Mouse (Mus musculus) neural tube, embryonic 13.5 days (tissue): ENCODE measurements at regions not wholly inside any gene's neighbourhood (a gene's known extent, or its start where the extent isn't known, plus 50 kb on each side); places are given as distances from the start of the nearest gene placed in this dataset.
A peak's percentile ranks its signal among the peaks of the same experiment; 100 is the strongest.

Experiments used
- ATAC-seq: fragments of 200-750 bp; cut with Nextera tagmentation; 2 replicates; pipeline ENCODE4 v1.8.0; 2017; ENCODE audit warnings: low read depth, mild to moderate bottlenecking, moderate TSS enrichment, moderate library complexity
- H3K27ac ChIP-seq: fragments of 300-500 bp; sonication (generic); replicated peaks from 2 replicates; pipeline ENCODE4 v1.5.1; 2015; ENCODE audit warnings: moderate library complexity, mild to moderate bottlenecking, inconsistent platforms
- H3K27me3 ChIP-seq: fragments of 300-500 bp; sonication (generic); 2 replicates; pipeline ENCODE4 v1.6.1; 2015; ENCODE audit warnings: mild to moderate bottlenecking, inconsistent platforms
- H3K36me3 ChIP-seq: fragments of 300-500 bp; sonication (generic); 2 replicates; pipeline ENCODE4 v1.6.1; 2015; ENCODE audit warnings: mild to moderate bottlenecking, inconsistent platforms
- H3K4me1 ChIP-seq: fragments of 300-500 bp; sonication (generic); replicated peaks from 2 replicates; pipeline ENCODE4 v1.6.1; 2015; ENCODE audit warnings: inconsistent platforms
- H3K4me2 ChIP-seq: fragments of 300-500 bp; sonication (generic); 2 replicates; pipeline ENCODE4 v1.6.1; 2015; ENCODE audit warnings: inconsistent platforms, mild to moderate bottlenecking, moderate library complexity
- H3K4me3 ChIP-seq: fragments of 300-500 bp; sonication (generic); 2 replicates; pipeline ENCODE4 v1.5.1; 2015; ENCODE audit warnings: mild to moderate bottlenecking, inconsistent platforms
- H3K9ac ChIP-seq: fragments of 300-500 bp; sonication (generic); 2 replicates; pipeline ENCODE4 v1.6.1; 2015; ENCODE audit warnings: moderate library complexity, mild to moderate bottlenecking, inconsistent platforms
- H3K9me3 ChIP-seq: fragments of 300-500 bp; sonication (generic); 2 replicates; pipeline ENCODE4 v1.6.1; 2016; ENCODE audit warnings: inconsistent platforms
- WGBS: fragments of 180-500 bp; shearing (Covaris S2); methylation state at CpG from one replicate; pipeline ENCODE4 v1.1.7; 2015; 5-methylcytosine and 5-hydroxymethylcytosine counted together

DNA sequence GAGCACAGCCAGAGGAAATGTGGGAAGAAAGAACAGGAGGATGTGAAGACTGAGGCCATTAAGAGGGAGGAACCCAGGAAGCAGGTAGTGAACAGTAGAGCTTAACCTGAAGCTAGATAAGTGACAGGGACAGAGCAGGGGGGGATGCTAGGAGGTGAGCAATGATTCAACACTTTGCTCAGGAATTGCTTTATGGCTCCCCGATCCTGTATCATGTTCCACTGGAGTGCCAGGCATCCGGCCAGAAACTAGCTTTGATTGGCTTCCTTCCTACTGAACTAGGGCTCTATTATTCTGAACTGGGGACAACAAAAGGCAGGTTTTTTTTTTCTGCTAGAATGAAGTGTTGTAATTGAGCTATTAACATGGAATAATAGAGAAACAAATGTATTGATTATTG, 493.1 kb upstream of the Fat3 start:
- Histone ChIP-seq H3K4me2 (no peak overlapping the region), H3K9ac (no peak overlapping the region), H3K9me3 (no peaks in the 10 kb centered on the region), H3K36me3 (no peaks in the 10 kb centered on the region), H3K4me1 (no peaks in the 10 kb centered on the region), H3K27me3 (no peaks in the 10 kb centered on the region), H3K4me3 (no peak overlapping the region), H3K27ac (no peak overlapping the region)
- ATAC-seq, result no peak
- WGBS, result 49% methylated on average over 2 of the region's 2 CpGs

DNA sequence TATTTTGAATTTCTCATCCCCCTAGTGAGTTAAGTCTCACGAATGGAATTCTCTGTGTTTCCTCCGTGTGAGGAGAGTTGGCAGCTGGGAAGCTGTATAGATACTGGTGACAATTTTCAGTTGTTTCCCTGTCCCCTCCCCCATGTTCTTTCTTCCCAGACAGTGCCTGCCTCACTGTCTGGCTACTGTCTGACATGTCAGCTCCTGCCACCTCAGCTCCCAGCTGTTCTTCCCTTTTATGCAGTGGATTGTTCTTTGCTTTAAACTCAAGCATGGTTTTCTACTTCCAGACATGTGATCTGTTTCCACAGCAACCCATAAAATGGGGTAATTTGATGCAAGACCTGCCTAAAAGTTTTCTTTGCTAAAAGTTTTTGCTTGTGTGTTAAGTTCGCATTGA, 487.0 kb upstream of the Fat3 start:
- H3K4me1 ChIP-seq, result 0 out of 2 replicates have a peak, but pooled peaks cover 3% of the 10 kb centered on the region
- no peaks in the 10 kb centered on the region for H3K27me3 ChIP-seq
- H3K4me3 ChIP-seq, result no peak overlapping the region
- H3K27ac ChIP-seq, result no peak overlapping the region
- no peak for ATAC-seq
- H3K9me3 ChIP-seq, result no peaks in the 10 kb centered on the region
- H3K36me3 ChIP-seq, result no peaks in the 10 kb centered on the region
- H3K9ac ChIP-seq, result no peak overlapping the region
- WGBS, result 66% methylated on average over 3 of the region's 3 CpGs
- no peak overlapping the region for H3K4me2 ChIP-seq

DNA sequence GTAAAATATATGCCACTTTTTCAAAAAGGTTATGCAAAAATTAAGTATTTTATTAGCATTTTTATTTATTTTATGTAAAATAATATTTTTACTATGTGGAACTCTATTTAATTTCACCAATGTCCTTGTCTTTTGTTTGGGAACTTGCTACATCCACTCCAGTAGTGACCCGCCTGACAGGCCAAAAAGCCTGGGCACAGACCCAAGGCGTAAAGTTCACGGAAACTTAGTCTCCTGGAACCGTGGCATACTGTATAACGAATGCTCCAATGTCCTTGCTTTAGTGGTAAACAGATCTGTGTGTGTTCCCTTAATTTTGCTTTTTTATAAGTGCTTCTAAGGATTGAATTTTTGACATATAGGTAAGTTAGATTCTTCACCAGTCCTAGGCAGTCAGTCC, 476.2 kb upstream of the Fat3 start:
- Histone ChIP-seq H3K4me2 (no peak overlapping the region), H3K9ac (no peak overlapping the region), H3K9me3 (no peaks in the 10 kb centered on the region), H3K27ac (no peak overlapping the region), H3K4me1 (no peaks in the 10 kb centered on the region), H3K27me3 (no peaks in the 10 kb centered on the region), H3K4me3 (no peak overlapping the region), H3K36me3 (no peaks in the 10 kb centered on the region)
- 95% methylated on average over 5 of the region's 5 CpGs for whole genome bisulfite sequencing
- no peak for ATAC-seq

DNA sequence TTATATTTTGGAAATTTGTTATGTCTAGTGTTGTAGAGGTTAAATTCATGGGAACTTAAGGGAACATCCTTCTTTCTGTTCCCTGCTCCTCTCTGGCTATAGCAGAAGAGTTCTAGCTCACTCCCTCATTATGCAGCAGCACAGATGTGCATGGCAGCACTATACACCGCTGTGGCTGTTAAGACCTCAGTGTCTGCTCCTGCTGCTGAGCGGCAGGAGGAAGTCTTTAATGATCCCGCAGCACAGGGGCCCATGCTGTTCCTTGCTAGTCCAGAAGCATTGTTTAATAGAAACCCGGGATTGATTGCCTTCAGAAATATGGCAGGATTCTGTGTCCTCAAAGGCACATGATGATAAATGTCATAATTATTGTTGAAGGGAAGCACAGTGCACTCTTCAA, 469.3 kb upstream of the Fat3 start:
- H3K9ac ChIP-seq, result no peak overlapping the region
- no peak overlapping the region for H3K27ac ChIP-seq
- 0 out of 2 replicates have a peak, but pooled peaks cover 4% of the 10 kb centered on the region for H3K4me1 ChIP-seq
- WGBS, result 22% methylated on average over 4 of the region's 4 CpGs
- no peak overlapping the region for H3K4me2 ChIP-seq
- no peak overlapping the region for H3K4me3 ChIP-seq
- no peaks in the 10 kb centered on the region for H3K36me3 ChIP-seq
- no peak for ATAC-seq
- H3K27me3 ChIP-seq, result no peaks in the 10 kb centered on the region
- no peaks in the 10 kb centered on the region for H3K9me3 ChIP-seq

DNA sequence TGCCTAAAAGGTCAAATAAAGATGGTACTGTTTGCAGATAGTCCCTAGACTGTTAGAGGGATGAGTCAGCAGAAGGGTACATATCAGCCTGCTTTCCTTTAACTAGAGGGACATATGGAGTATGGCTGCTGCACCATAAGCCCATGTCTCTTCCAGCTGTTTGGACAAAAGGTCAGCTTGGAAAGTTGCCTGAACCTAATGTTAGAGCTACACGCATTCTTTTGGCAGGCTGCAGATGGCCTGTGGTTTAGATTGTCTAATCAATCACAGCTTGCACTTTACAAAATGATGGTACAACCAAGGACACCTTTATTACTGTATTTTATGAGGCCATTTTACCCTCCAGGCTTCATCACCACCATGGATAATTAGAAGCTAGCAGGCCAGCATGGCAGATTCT, 432.5 kb upstream of the Fat3 start:
- H3K4me1 ChIP-seq, result peaks cover 8% of the 10 kb centered on the region
- H3K4me2 ChIP-seq, result no peak overlapping the region
- H3K9ac ChIP-seq, result no peak overlapping the region
- no peak overlapping the region for H3K4me3 ChIP-seq
- no peaks in the 10 kb centered on the region for H3K9me3 ChIP-seq
- ATAC-seq, result peak; percentile 65
- H3K27me3 ChIP-seq, result no peaks in the 10 kb centered on the region
- H3K36me3 ChIP-seq, result no peaks in the 10 kb centered on the region
- whole genome bisulfite sequencing, result 12% methylated on average over 1 of the region's 1 CpGs
- no peak overlapping the region for H3K27ac ChIP-seq

DNA sequence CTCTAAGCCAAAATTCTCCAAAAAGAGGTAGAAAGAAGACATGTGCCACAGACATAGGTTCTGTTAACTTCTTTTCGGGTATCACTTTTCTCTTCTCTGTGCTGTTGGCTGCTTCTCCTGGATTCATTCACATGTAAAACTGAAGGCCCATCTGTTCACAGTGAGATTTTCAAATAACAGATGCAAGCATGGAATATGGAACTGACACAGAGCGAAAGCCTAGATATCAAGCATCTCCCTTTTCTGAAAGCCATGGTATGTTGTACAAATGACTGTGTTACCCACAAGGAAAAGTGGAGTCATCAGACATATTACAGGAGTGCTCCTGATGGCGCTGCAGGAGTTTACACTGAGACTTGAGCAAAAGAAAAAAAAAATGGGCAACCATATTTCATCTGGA, 430.5 kb upstream of the Fat3 start:
- 87% methylated on average over 3 of the region's 3 CpGs for WGBS

DNA sequence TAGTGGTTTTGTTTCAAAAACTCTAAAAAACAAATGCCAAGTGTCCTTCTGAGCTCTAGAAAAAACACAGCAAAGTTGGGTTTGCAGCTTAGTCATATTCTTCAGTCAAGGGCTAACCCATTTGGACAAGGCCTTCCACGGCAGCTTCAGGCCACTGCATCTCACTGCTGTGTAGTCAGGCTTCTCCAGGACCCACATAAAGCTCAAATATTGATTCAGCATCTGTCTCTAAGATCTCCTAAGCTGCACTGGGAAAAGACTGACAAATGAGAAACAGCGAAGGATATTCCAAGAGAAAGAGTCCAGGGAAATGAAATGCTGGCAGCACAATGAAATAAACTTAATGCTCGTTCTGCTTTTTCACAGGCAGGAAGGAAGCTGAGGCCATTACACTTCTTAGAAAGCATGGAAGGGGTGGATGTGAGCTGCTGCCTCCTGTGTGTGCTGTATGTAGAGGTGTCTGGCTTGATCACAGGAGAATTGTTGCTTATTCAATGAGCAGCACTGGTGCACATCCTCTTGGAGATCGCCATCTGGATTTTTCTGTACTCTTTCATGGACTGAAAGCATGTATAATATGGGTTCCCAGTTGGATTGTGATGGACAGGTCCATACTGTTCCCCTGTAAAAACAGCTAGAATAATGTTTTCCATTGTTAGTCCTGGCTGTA, 425.4 kb upstream of the Fat3 start:
- Histone ChIP-seq H3K9me3 (no peaks in the 10 kb centered on the region), H3K27ac (no peak overlapping the region), H3K4me1 (no peaks in the 10 kb centered on the region), H3K4me2 (no peak overlapping the region), H3K27me3 (no peaks in the 10 kb centered on the region), H3K36me3 (no peaks in the 10 kb centered on the region), H3K4me3 (no peak overlapping the region), H3K9ac (no peak overlapping the region)
- no peak for ATAC-seq
- WGBS, result 86% methylated on average over 4 of the region's 4 CpGs

More for the DNA sequence above, 430.5 kb upstream of the Fat3 start:
- no peaks in the 10 kb centered on the region for H3K36me3 ChIP-seq
- peaks cover 8% of the 10 kb centered on the region for H3K4me1 ChIP-seq
- H3K27ac ChIP-seq, result no peak overlapping the region
- H3K27me3 ChIP-seq, result no peaks in the 10 kb centered on the region
- H3K4me2 ChIP-seq, result no peak overlapping the region
- H3K9ac ChIP-seq, result no peak overlapping the region
- H3K9me3 ChIP-seq, result no peaks in the 10 kb centered on the region
- H3K4me3 ChIP-seq, result no peak overlapping the region
- ATAC-seq, result no peak

DNA sequence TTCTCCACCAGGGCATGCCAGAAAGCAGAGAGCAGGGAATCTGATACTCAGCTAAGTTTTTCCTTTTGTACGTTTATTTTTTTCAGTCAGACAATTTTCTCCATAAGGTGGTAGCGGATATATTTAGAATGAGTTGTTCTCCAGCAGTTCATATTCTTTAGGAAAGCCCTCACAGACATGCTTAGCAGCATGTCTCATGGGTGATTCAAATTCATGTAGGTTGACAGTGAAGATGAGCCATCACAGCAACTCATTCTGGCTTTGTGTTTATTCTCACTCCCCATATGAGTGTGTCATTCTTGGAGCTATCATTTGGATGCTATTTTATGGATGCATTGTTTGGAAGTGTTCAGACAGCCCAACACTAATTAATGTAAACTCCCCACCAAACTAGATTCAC, 424.2 kb upstream of the Fat3 start:
- Histone ChIP-seq H3K27ac (no peak overlapping the region), H3K4me3 (no peak overlapping the region), H3K9ac (no peak overlapping the region), H3K36me3 (no peaks in the 10 kb centered on the region), H3K27me3 (no peaks in the 10 kb centered on the region), H3K9me3 (no peaks in the 10 kb centered on the region), H3K4me2 (no peak overlapping the region), H3K4me1 (no peaks in the 10 kb centered on the region)
- WGBS, result 92% methylated on average over 2 of the region's 2 CpGs
- no peak for ATAC-seq

DNA sequence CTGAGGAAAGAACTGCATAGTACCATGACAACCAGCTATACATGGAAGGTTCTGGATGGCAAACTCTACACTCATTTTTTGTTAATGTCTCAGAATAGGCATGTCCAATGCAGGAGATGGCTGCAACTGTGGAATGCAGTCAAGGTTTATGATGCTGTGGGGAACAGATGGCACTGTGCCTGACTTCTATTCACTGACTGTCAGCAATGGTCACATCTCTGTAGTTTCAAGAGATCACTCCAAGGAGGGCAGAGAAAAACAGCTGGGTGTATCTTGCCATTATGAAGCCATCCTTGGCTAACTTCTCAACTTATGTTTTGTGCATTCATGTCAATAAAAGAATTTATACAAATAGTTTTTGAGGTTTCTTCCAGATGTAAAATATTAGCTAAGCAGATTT, 405.1 kb upstream of the Fat3 start:
- Histone ChIP-seq H3K27ac (no peak overlapping the region), H3K27me3 (no peaks in the 10 kb centered on the region), H3K4me2 (no peak overlapping the region), H3K4me1 (no peaks in the 10 kb centered on the region), H3K36me3 (no peaks in the 10 kb centered on the region), H3K9ac (no peak overlapping the region), H3K4me3 (no peak overlapping the region), H3K9me3 (no peaks in the 10 kb centered on the region)
- no peak for ATAC-seq

DNA sequence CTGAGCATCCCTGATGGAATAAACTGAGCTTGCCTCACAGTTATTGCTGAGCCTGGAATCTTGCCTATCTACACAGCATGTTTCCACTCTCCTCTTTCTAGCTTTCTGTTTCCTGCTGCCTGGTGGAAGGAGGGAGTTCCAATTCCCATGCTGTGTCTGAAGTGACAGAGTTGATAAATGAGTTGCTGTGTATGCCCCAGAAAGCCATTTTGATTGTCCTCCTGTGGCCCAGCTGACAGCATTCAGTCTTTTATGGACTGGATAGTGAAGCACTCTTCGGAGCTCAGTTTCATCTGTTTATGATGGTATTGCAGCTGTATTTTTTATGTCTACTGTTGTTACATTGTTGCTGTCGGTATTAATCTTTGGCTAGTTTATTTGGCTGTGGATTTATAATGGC, 398.0 kb upstream of the Fat3 start:
- ATAC-seq, result peak; percentile 71; the same call in 1 of the 2 replicates
- Histone ChIP-seq H3K27ac (no peak overlapping the region; the same call in 1 of the 2 replicates), H3K9ac (no peak overlapping the region), H3K4me3 (no peak overlapping the region), H3K4me1 (0 out of 2 replicates have a peak, but pooled peaks cover 3% of the 10 kb centered on the region), H3K27me3 (no peaks in the 10 kb centered on the region), H3K36me3 (no peaks in the 10 kb centered on the region), H3K9me3 (no peaks in the 10 kb centered on the region), H3K4me2 (no peak overlapping the region)
- 21% methylated on average over 2 of the region's 2 CpGs for WGBS

DNA sequence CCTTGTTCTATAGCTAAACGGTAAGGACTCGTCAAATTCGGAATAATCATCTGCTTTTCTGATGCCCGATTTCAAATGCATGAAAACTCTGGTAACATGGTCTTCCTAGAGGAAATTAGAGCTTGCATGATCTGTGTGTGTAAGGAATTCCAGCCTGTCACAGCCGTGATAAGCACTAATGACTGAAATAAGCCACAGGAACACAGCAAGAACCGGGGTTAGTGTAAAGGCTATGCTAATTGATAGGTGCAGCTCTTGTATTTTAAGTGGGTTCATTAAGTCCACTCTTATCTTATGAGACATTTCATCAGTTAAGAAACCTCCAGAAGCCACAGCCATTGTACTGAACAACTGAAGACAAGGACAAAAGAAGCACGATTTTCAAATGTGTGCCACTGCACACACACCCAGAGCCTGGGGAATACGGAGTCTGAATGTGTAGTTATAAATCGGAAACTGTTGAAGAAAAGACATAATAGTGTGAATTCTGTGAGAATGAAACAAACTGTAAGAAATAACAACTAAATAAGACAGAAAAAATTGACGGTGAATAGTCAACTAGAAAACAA, 351.5 kb upstream of the Fat3 start:
- H3K4me3 ChIP-seq, result no peak overlapping the region
- no peak for ATAC-seq
- no peak overlapping the region for H3K27ac ChIP-seq
- no peaks in the 10 kb centered on the region for H3K9me3 ChIP-seq
- no peaks in the 10 kb centered on the region for H3K4me1 ChIP-seq
- H3K27me3 ChIP-seq, result no peaks in the 10 kb centered on the region
- WGBS, result 86% methylated on average over 10 of the region's 10 CpGs
- H3K9ac ChIP-seq, result no peak overlapping the region
- no peak overlapping the region for H3K4me2 ChIP-seq
- no peaks in the 10 kb centered on the region for H3K36me3 ChIP-seq

DNA sequence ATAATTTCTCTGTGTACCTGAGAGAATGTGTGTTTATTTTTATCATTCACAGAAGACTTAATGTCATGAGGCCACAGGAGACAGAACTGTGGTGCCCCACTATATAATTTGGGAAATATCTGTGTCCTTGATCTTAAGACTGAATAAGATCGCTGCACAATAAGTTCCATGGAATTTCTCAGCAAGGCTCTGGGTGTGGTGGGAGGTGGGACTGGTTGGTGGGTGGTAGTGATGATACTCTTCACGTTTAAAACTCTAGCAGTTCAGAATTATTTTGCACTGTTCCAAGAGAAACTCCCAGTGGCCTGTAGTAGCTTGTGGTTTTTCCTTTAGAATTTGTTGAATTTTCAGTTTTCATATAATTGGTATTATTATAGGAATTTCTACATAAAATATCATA, 307.4 kb upstream of the Fat3 start:
- 81% methylated on average over 2 of the region's 2 CpGs for WGBS
- Histone ChIP-seq H3K9ac (no peak overlapping the region), H3K36me3 (no peaks in the 10 kb centered on the region), H3K4me3 (no peak overlapping the region), H3K27ac (no peak overlapping the region), H3K4me2 (no peak overlapping the region), H3K27me3 (no peaks in the 10 kb centered on the region), H3K4me1 (no peaks in the 10 kb centered on the region), H3K9me3 (no peaks in the 10 kb centered on the region)
- ATAC-seq, result no peak

DNA sequence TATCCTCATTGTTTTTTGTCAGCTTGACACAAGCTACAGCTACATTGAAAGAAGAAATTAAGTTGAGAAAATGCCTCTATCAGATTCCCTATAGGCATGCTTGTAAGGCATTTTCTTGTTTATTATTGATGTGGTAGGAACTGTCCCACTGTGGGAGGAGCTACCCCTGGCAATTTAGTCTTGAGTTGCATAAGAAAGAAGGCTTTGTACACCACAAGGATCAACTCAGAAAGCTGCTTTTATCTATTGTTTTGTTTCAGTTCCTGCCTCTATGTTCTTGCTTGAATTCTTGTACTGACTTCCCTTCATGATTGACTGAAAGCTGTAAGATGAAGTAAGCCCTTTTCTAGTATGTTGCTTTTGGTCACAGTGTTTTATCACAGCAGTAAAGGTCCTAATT, 271.8 kb upstream of the Fat3 start:
- Histone ChIP-seq H3K9ac (no peak overlapping the region), H3K27me3 (no peaks in the 10 kb centered on the region), H3K4me1 (no peaks in the 10 kb centered on the region), H3K4me2 (no peak overlapping the region), H3K36me3 (no peaks in the 10 kb centered on the region), H3K27ac (no peak overlapping the region), H3K9me3 (no peaks in the 10 kb centered on the region), H3K4me3 (no peak overlapping the region)
- no peak for ATAC-seq
